Mouse (Mus musculus): Measurements from ENCODE around the gene Hormad2. TPM values are rescaled to one million over a fixed set of nuclear protein-coding genes. Genes with fewer than 3 reads are reported as not detected.
A peak's percentile ranks its signal among the peaks of the same experiment; 100 is the strongest.

Hormad2 gene
- polyA plus RNA-seq (2015; fragmentation: Nextera tagmentation; extraction: Ambion mirVana), result 0.17 TPM in 1 of 2 replicates, not detected in the other

GRCm38 (mm10) chr11:4440978-4441377 lies at the start of gene Hormad2:
Gene Hormad2 (minus strand): TSS chr11:4441105.
- H3K4me1 ChIP-seq (replicated peaks), result no peaks in the 10 kb centered on the region
- H3K4me2 ChIP-seq, result no peak within 1 kb of the TSS
- ATAC-seq (ENCODE audit: low read depth), result no peak
- WGBS, result 50% methylated on average over 19 of the region's 19 CpGs
- no peaks in the 10 kb centered on the region for H3K36me3 ChIP-seq
- H3K27me3 ChIP-seq, result no peaks in the 10 kb centered on the region
- H3K27ac ChIP-seq (replicated peaks), result no peak within 1 kb of the TSS
- no peak within 1 kb of the TSS for H3K9ac ChIP-seq
- H3K4me3 ChIP-seq, result no peak within 1 kb of the TSS
- no peaks in the 10 kb centered on the region for H3K9me3 ChIP-seq

GRCm38 (mm10) chr11:4489207-4489606 lies 48.3 kb upstream of the Hormad2 start:
- Histone ChIP-seq H3K4me3 (no peak overlapping the region), H3K36me3 (peaks cover 98% of the 10 kb centered on the region), H3K9me3 (no peaks in the 10 kb centered on the region), H3K4me1 (replicated peaks) (peaks cover 3% of the 10 kb centered on the region; the same call in 1 of the 2 replicates), H3K27ac (replicated peaks) (no peak overlapping the region), H3K9ac (no peak overlapping the region), H3K27me3 (no peaks in the 10 kb centered on the region), H3K4me2 (no peak overlapping the region)
- no peak for ATAC-seq (ENCODE audit: low read depth)
- 92% methylated on average over 4 of the region's 4 CpGs for WGBS

GRCm38 (mm10) chr11:4488798-4489197 lies 47.9 kb upstream of the Hormad2 start:
- 96% methylated on average over 2 of the region's 2 CpGs for WGBS

GRCm38 (mm10) chr11:4488367-4488766 lies 47.5 kb upstream of the Hormad2 start:
- H3K9ac ChIP-seq, result no peak overlapping the region
- peaks cover 99% of the 10 kb centered on the region for H3K36me3 ChIP-seq
- peaks cover 3% of the 10 kb centered on the region; the same call in 1 of the 2 replicates for H3K4me1 ChIP-seq (replicated peaks)
- H3K4me2 ChIP-seq, result no peak overlapping the region
- H3K27ac ChIP-seq (replicated peaks), result no peak overlapping the region
- no peak overlapping the region for H3K4me3 ChIP-seq
- no peaks in the 10 kb centered on the region for H3K27me3 ChIP-seq
- H3K9me3 ChIP-seq, result no peaks in the 10 kb centered on the region
- ATAC-seq (ENCODE audit: low read depth), result no peak
- WGBS, result 95% methylated on average over 13 of the region's 13 CpGs

More at GRCm38 (mm10) chr11:4488798-4489197, 47.9 kb upstream of the Hormad2 start:
- Histone ChIP-seq H3K27ac (replicated peaks) (no peak overlapping the region), H3K9ac (no peak overlapping the region), H3K27me3 (no peaks in the 10 kb centered on the region), H3K36me3 (peaks cover 98% of the 10 kb centered on the region), H3K4me1 (replicated peaks) (peaks cover 3% of the 10 kb centered on the region; the same call in 1 of the 2 replicates), H3K4me3 (no peak overlapping the region), H3K9me3 (no peaks in the 10 kb centered on the region), H3K4me2 (no peak overlapping the region)
- no peak for ATAC-seq (ENCODE audit: low read depth)

GRCm38 (mm10) chr11:4487401-4487965 lies 46.6 kb upstream of the Hormad2 start:
- Histone ChIP-seq H3K9ac (no peak overlapping the region), H3K4me2 (no peak overlapping the region), H3K9me3 (no peaks in the 10 kb centered on the region), H3K4me1 (replicated peaks) (peaks cover 3% of the 10 kb centered on the region; the same call in 1 of the 2 replicates), H3K27ac (replicated peaks) (no peak overlapping the region), H3K27me3 (no peaks in the 10 kb centered on the region), H3K36me3 (peaks cover 100% of the 10 kb centered on the region), H3K4me3 (no peak overlapping the region)
- WGBS, result 83% methylated on average over 8 of the region's 8 CpGs
- peak; percentile 63; the same call in 1 of the 2 replicates for ATAC-seq (ENCODE audit: low read depth)

DNA sequence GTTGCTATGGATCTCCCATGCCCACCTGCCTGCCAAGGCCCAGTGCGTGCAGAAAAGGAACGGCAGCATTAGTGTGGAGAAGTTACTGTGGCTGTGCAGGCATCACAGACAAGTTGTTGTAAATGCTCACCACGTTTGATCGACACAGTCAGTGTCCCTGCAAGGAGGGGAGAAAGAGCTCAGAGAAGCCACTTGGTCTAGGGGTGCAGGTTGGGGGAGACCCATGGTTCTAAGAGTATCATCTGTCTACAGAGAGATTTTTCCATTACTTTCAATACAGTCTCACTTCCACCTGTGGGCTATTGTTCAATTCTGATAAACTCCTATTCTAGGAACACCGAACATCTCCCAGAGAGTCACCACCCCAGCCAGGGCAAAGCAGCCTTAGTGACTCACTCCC lies 43.6 kb upstream of the Hormad2 start:
- no peak overlapping the region for H3K4me3 ChIP-seq
- 90% methylated on average over 5 of the region's 5 CpGs for WGBS
- no peak overlapping the region for H3K4me2 ChIP-seq
- H3K36me3 ChIP-seq, result peaks cover 98% of the 10 kb centered on the region
- no peak overlapping the region for H3K9ac ChIP-seq
- H3K27ac ChIP-seq (replicated peaks), result no peak overlapping the region
- no peaks in the 10 kb centered on the region for H3K27me3 ChIP-seq
- 0 out of 2 replicates have a peak, but pooled peaks cover 3% of the 10 kb centered on the region for H3K4me1 ChIP-seq (replicated peaks)
- H3K9me3 ChIP-seq, result no peaks in the 10 kb centered on the region
- no peak for ATAC-seq (ENCODE audit: low read depth)

- no peaks in the 10 kb centered on the region for H3K27me3 ChIP-seq
- H3K9me3 ChIP-seq, result no peaks in the 10 kb centered on the region
- no peak overlapping the region for H3K4me2 ChIP-seq
- no peak overlapping the region for H3K4me3 ChIP-seq
- 84% methylated on average over 5 of the region's 5 CpGs for WGBS
- H3K27ac ChIP-seq (replicated peaks), result no peak overlapping the region
- H3K36me3 ChIP-seq, result peaks cover 92% of the 10 kb centered on the region
- no peak for ATAC-seq (ENCODE audit: low read depth)
- no peak overlapping the region for H3K9ac ChIP-seq
- 0 out of 2 replicates have a peak, but pooled peaks cover 2% of the 10 kb centered on the region for H3K4me1 ChIP-seq (replicated peaks)
Observed at GRCm38 (mm10) chr11:4482641-4483040, 41.7 kb upstream of the Hormad2 start.

- Histone ChIP-seq H3K27me3 (peaks cover 10% of the 10 kb centered on the region), H3K27ac (replicated peaks) (no peak overlapping the region), H3K4me1 (replicated peaks) (peaks cover 29% of the 10 kb centered on the region), H3K36me3 (peaks cover 28% of the 10 kb centered on the region), H3K9me3 (no peaks in the 10 kb centered on the region), H3K4me2 (no peak overlapping the region), H3K4me3 (no peak overlapping the region), H3K9ac (no peak overlapping the region)
- ATAC-seq (ENCODE audit: low read depth), result no peak
- 92% methylated on average over 4 of the region's 4 CpGs for WGBS
Observed at GRCm38 (mm10) chr11:4476184-4476697, 35.3 kb upstream of the Hormad2 start.

DNA sequence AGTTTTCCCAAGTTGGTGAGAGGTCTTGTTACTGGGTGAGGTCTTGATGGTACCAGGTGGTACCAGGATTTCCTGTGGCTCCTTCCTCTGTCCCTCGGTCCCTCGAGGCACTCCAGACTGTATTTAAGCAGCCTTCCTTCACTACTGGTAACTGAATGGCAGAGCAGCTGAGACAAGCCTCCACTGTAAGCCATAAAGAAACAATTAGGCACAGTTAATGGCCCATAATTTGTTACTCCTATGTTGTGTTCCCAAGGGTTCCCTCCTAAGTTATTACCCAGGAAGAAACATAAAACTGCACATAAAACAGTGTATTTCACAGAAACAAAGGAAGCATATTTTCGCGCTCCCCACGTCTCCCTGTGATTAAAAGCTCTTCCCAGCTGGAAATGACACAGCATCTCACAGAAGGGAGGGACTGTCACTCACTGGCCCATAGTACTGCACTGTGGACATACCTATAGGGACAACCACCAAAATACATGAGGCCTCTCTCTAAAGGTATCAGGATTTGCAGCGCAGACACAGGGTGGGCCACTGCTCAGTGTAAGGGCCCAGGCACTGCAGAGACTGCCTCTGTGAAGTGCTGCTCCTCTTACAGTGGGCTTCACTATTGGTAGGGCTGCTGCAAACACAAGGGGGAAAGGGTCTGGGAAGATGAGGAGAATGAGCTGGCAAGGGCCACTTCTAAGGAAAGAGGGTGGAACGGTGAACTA lies 31.7 kb upstream of the Hormad2 start:
- Histone ChIP-seq H3K9me3 (no peaks in the 10 kb centered on the region), H3K9ac (peak overlapping the region; percentile 38; the same call in 1 of the 2 replicates), H3K27me3 (peaks cover 12% of the 10 kb centered on the region), H3K36me3 (no peaks in the 10 kb centered on the region), H3K4me2 (no peak overlapping the region), H3K4me3 (no peak overlapping the region), H3K4me1 (replicated peaks) (peaks cover 31% of the 10 kb centered on the region), H3K27ac (replicated peaks) (peak overlapping the region; percentile 83)
- WGBS, result 24% methylated on average over 7 of the region's 7 CpGs
- peak; percentile 90 for ATAC-seq (ENCODE audit: low read depth)

DNA sequence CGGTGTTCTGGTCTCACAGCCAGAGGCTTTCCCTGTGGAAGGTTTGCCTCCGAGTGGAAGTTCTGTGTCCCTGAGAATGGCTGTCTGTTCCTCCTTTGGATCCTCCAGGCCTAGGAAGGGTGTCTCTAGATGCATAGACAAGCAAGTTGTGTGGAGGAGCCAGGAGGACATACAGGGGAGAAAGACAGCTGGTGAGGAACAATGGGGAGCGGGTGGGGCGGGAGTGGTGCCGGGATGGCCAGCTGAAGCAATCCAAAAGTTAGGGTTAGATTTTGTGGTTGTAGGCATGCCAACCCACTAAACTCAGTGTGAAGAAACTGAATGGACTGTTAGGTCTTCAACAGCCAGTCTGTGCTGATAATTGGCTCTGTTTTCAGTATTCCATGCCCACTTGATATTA lies 30.8 kb upstream of the Hormad2 start:
- Histone ChIP-seq H3K9ac (no peak overlapping the region), H3K4me1 (replicated peaks) (peaks cover 31% of the 10 kb centered on the region), H3K4me3 (no peak overlapping the region), H3K27me3 (peaks cover 12% of the 10 kb centered on the region), H3K4me2 (no peak overlapping the region), H3K9me3 (no peaks in the 10 kb centered on the region), H3K27ac (replicated peaks) (peak overlapping the region; percentile 83; the same call in 1 of the 2 replicates), H3K36me3 (no peaks in the 10 kb centered on the region)
- 73% methylated on average over 5 of the region's 5 CpGs for WGBS
- ATAC-seq (ENCODE audit: low read depth), result 0 out of 2 replicates have a peak, but pooled peaks have one; percentile 2

DNA sequence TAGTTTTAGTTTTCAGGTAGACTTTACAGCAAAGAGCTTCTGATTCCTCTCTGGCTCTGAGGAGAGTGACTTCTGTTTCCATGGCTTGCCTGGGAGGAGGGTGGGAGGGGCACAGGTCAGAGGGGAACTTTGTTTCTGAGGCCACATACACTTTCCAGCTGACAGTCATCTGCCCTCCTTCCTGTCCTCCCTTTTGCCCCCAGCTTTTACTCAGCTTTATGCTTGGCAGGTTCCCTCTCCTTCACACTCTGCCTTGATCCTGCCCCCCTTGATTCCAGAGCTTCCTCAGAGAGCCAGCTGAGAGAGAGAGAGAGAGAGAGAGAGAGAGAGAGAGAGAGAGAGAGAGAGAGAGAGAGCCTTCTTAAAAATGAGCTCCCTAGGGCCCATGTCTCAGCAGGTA lies 30.3 kb upstream of the Hormad2 start:
- no peaks in the 10 kb centered on the region for H3K9me3 ChIP-seq
- no peak overlapping the region for H3K27ac ChIP-seq (replicated peaks)
- no peak overlapping the region for H3K4me3 ChIP-seq
- no peaks in the 10 kb centered on the region for H3K36me3 ChIP-seq
- peaks cover 31% of the 10 kb centered on the region for H3K4me1 ChIP-seq (replicated peaks)
- no peak overlapping the region for H3K4me2 ChIP-seq
- peaks cover 12% of the 10 kb centered on the region for H3K27me3 ChIP-seq
- ATAC-seq (ENCODE audit: low read depth), result no peak
- no peak overlapping the region for H3K9ac ChIP-seq

DNA sequence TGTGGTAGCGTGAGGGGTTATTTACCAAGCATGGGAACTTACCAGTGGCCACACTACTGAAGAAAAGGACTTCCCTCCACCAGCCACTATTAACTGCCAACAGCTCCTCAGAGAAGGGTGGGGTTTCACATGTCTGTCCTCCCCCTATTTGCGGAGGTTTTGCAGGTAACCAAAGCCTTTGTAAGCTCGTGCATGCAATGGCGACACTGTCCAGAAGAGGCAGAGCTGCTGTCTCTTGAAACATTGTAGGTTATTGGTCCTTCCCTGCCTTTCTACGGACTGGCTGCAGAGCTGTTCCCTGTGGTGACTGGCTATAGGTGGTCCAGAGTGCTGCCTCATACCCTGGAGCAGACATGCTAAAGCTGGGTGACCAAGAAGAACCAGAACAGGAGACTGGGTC lies 28.2 kb upstream of the Hormad2 start:
- Histone ChIP-seq H3K4me1 (replicated peaks) (peaks cover 25% of the 10 kb centered on the region), H3K4me2 (no peak overlapping the region), H3K9ac (no peak overlapping the region), H3K27me3 (0 out of 2 replicates have a peak, but pooled peaks cover 5% of the 10 kb centered on the region), H3K9me3 (no peaks in the 10 kb centered on the region), H3K27ac (replicated peaks) (no peak overlapping the region), H3K4me3 (no peak overlapping the region), H3K36me3 (no peaks in the 10 kb centered on the region)
- ATAC-seq (ENCODE audit: low read depth), result no peak
- WGBS, result 67% methylated on average over 5 of the region's 5 CpGs

All from neural tube, embryonic 13.5 days (tissue).